Mouse (Mus musculus) spleen, adult 18-20 months (tissue): ENCODE data around the gene Cldn10.
"Not testable (repeated sequence)": the region's sequence is repeated elsewhere in the genome, so short reads cannot be mapped to it uniquely, and the experiment has no call there.

Source experiments
- DNase-seq, 2 experiments: peaks; one replicate each; pipeline ENCODE4 v3.0.0; 2022; ENCODE audit warnings: mixed read lengths in 2 of 2

The Cldn10 gene

GRCm38 (mm10) chr14:118787621-118788020 is at the start of gene Cldn10:
Gene Cldn10, plus strand, starts transcription at chr14:118787908.
- DNase-seq = no peak

- DNase-seq = no peak
These were observed 45.9 kb upstream of the Cldn10 start for GRCm38 (mm10) chr14:118741780-118742179.

GRCm38 (mm10) chr14:118742862-118743261 is 44.8 kb upstream of the Cldn10 start:
- DNase-seq = no peak

GRCm38 (mm10) chr14:118749068-118749467 is 38.6 kb upstream of the Cldn10 start:
- DNase-seq = no peak

GRCm38 (mm10) chr14:118749715-118750114 is 38.0 kb upstream of the Cldn10 start:
- no peak for DNase-seq

- no peak for DNase-seq
These were observed 37.1 kb upstream of the Cldn10 start for GRCm38 (mm10) chr14:118750505-118751192.

GRCm38 (mm10) chr14:118751193-118751753 is 36.4 kb upstream of the Cldn10 start:
- DNase-seq = no peak

GRCm38 (mm10) chr14:118756015-118756414 is 31.7 kb upstream of the Cldn10 start:
- DNase-seq = no peak

GRCm38 (mm10) chr14:118756566-118756965 is 31.1 kb upstream of the Cldn10 start:
- DNase-seq = no peak

- DNase-seq = not testable (repeated sequence)
These were observed 24.3 kb upstream of the Cldn10 start for GRCm38 (mm10) chr14:118763362-118763761.

GRCm38 (mm10) chr14:118763917-118764495 is 23.7 kb upstream of the Cldn10 start:
- no peak for DNase-seq

GRCm38 (mm10) chr14:118765306-118765705 is 22.4 kb upstream of the Cldn10 start:
- DNase-seq = no peak

GRCm38 (mm10) chr14:118765951-118766350 is 21.8 kb upstream of the Cldn10 start:
- DNase-seq = no peak

GRCm38 (mm10) chr14:118766368-118766767 is 21.3 kb upstream of the Cldn10 start:
- no peak for DNase-seq

- peak; percentile 51 to 68 for DNase-seq
These were observed 19.9 kb upstream of the Cldn10 start for GRCm38 (mm10) chr14:118767673-118768353.

- no peak for DNase-seq
These were observed 19.4 kb upstream of the Cldn10 start for GRCm38 (mm10) chr14:118768354-118768713.

GRCm38 (mm10) chr14:118773668-118774067 is 14.0 kb upstream of the Cldn10 start:
- no peak for DNase-seq

- DNase-seq = peak in 1 of 2 experiments; percentile 14
These were observed 12.9 kb upstream of the Cldn10 start for GRCm38 (mm10) chr14:118774507-118775428.

- DNase-seq = no peak
These were observed 12.2 kb upstream of the Cldn10 start for GRCm38 (mm10) chr14:118775554-118775953.

- no peak for DNase-seq
These were observed 11.3 kb upstream of the Cldn10 start for GRCm38 (mm10) chr14:118776372-118776771.

- no peak for DNase-seq
These were observed 10.2 kb upstream of the Cldn10 start for GRCm38 (mm10) chr14:118777478-118777877.

- no peak for DNase-seq
These were observed 6.1 kb upstream of the Cldn10 start for GRCm38 (mm10) chr14:118781601-118782000.

- DNase-seq = no peak
These were observed 5.5 kb upstream of the Cldn10 start for GRCm38 (mm10) chr14:118782241-118782640.
